Mouse (Mus musculus): ENCODE measurements around the gene Smim14. TPM values are rescaled to one million over a fixed set of nuclear protein-coding genes. Genes with fewer than 3 reads are reported as not detected.

Smim14 gene
- polyA plus RNA-seq, 1 experiment from 2014 or later: 108 TPM

- WGBS: 29% methylated on average over 7 of the region's 7 CpGs
- Histone ChIP-seq H3K4me1 (peaks cover 44% of the 10 kb centered on the region), H3K9me3 (no peaks in the 10 kb centered on the region), H3K9ac (no peak overlapping the region), H3K4me2 (no peak overlapping the region), H3K27me3 (no peaks in the 10 kb centered on the region), H3K36me3 (no peaks in the 10 kb centered on the region), H3K27ac (peak overlapping the region; percentile 94), H3K4me3 (no peak overlapping the region)
- ATAC-seq (ENCODE audit: borderline replicate concordance, extremely low read depth, low FRiP score, low TSS enrichment): peak; percentile 95
Observed at GRCm38 (mm10) chr5:65457086-65457827, 79.7 kb downstream of the Smim14 start.

- Histone ChIP-seq H3K9me3 (no peaks in the 10 kb centered on the region), H3K27ac (no peak overlapping the region), H3K4me1 (peaks cover 41% of the 10 kb centered on the region), H3K9ac (no peak overlapping the region), H3K4me2 (no peak overlapping the region), H3K36me3 (no peaks in the 10 kb centered on the region), H3K4me3 (no peak overlapping the region), H3K27me3 (no peaks in the 10 kb centered on the region)
- no peak for ATAC-seq (ENCODE audit: borderline replicate concordance, extremely low read depth, low FRiP score, low TSS enrichment)
- 25% methylated on average over 5 of the region's 5 CpGs for WGBS
Observed at GRCm38 (mm10) chr5:65454771-65455170, 82.2 kb downstream of the Smim14 start.

- Histone ChIP-seq H3K9ac (no peak overlapping the region), H3K4me3 (no peak overlapping the region), H3K27me3 (no peaks in the 10 kb centered on the region), H3K36me3 (0 out of 2 replicates have a peak, but pooled peaks cover 3% of the 10 kb centered on the region), H3K27ac (no peak overlapping the region), H3K9me3 (no peaks in the 10 kb centered on the region), H3K4me2 (no peak overlapping the region), H3K4me1 (0 out of 2 replicates have a peak, but pooled peaks cover 3% of the 10 kb centered on the region)
- ATAC-seq (ENCODE audit: borderline replicate concordance, extremely low read depth, low FRiP score, low TSS enrichment): no peak
- WGBS: 60% methylated on average over 4 of the region's 4 CpGs
Observed at GRCm38 (mm10) chr5:65448941-65449340, 88.0 kb downstream of the Smim14 start.

GRCm38 (mm10) chr5:65447826-65448225 is 89.2 kb downstream of the Smim14 start:
- H3K9me3 ChIP-seq: no peaks in the 10 kb centered on the region
- H3K4me1 ChIP-seq: 0 out of 2 replicates have a peak, but pooled peaks cover 3% of the 10 kb centered on the region
- ATAC-seq (ENCODE audit: borderline replicate concordance, extremely low read depth, low FRiP score, low TSS enrichment): no peak
- no peak overlapping the region for H3K9ac ChIP-seq
- H3K4me2 ChIP-seq: no peak overlapping the region
- H3K27ac ChIP-seq: no peak overlapping the region
- H3K27me3 ChIP-seq: no peaks in the 10 kb centered on the region
- 77% methylated on average over 2 of the region's 2 CpGs for WGBS
- 0 out of 2 replicates have a peak, but pooled peaks cover 3% of the 10 kb centered on the region for H3K36me3 ChIP-seq
- H3K4me3 ChIP-seq: no peak overlapping the region

- H3K9me3 ChIP-seq: no peaks in the 10 kb centered on the region
- no peaks in the 10 kb centered on the region for H3K27me3 ChIP-seq
- no peak overlapping the region for H3K9ac ChIP-seq
- ATAC-seq (ENCODE audit: borderline replicate concordance, extremely low read depth, low FRiP score, low TSS enrichment): no peak
- 0 out of 2 replicates have a peak, but pooled peaks cover 3% of the 10 kb centered on the region for H3K4me1 ChIP-seq
- no peak overlapping the region for H3K4me3 ChIP-seq
- 0 out of 2 replicates have a peak, but pooled peaks cover 3% of the 10 kb centered on the region for H3K36me3 ChIP-seq
- no peak overlapping the region for H3K4me2 ChIP-seq
- H3K27ac ChIP-seq: no peak overlapping the region
- 57% methylated on average over 2 of the region's 2 CpGs for WGBS
Observed at GRCm38 (mm10) chr5:65446756-65447155, 90.2 kb downstream of the Smim14 start.

GRCm38 (mm10) chr5:65444981-65445380 is 92.0 kb downstream of the Smim14 start:
- ATAC-seq (ENCODE audit: borderline replicate concordance, extremely low read depth, low FRiP score, low TSS enrichment): no peak

GRCm38 (mm10) chr5:65438041-65438440 is 98.9 kb downstream of the Smim14 start:
- Histone ChIP-seq H3K36me3 (no peaks in the 10 kb centered on the region), H3K4me1 (peaks cover 13% of the 10 kb centered on the region), H3K27ac (no peak overlapping the region), H3K27me3 (no peaks in the 10 kb centered on the region), H3K4me3 (no peak overlapping the region), H3K4me2 (no peak overlapping the region), H3K9ac (no peak overlapping the region), H3K9me3 (no peaks in the 10 kb centered on the region)
- ATAC-seq (ENCODE audit: borderline replicate concordance, extremely low read depth, low FRiP score, low TSS enrichment): no peak

More at GRCm38 (mm10) chr5:65444981-65445380, 92.0 kb downstream of the Smim14 start:
- H3K4me2 ChIP-seq: no peak overlapping the region
- H3K27me3 ChIP-seq: no peaks in the 10 kb centered on the region
- no peak overlapping the region for H3K4me3 ChIP-seq
- H3K9me3 ChIP-seq: no peaks in the 10 kb centered on the region
- 0 out of 2 replicates have a peak, but pooled peaks cover 3% of the 10 kb centered on the region for H3K4me1 ChIP-seq
- H3K36me3 ChIP-seq: 0 out of 2 replicates have a peak, but pooled peaks cover 3% of the 10 kb centered on the region
- H3K27ac ChIP-seq: no peak overlapping the region
- WGBS: 37% methylated on average over 2 of the region's 6 CpGs
- H3K9ac ChIP-seq: no peak overlapping the region

GRCm38 (mm10) chr5:65435806-65436561 is 101.0 kb downstream of the Smim14 start, which contains the start of gene Ugdh:
Gene Ugdh (minus strand): TSS chr5:65435949.
- no peaks in the 10 kb centered on the region for H3K36me3 ChIP-seq
- H3K4me1 ChIP-seq: peaks cover 13% of the 10 kb centered on the region
- no peaks in the 10 kb centered on the region for H3K27me3 ChIP-seq
- peak within 1 kb of the TSS; percentile 94 for H3K27ac ChIP-seq
- H3K4me3 ChIP-seq: peak within 1 kb of the TSS; percentile 85
- under 1% methylated on average over 51 of the region's 51 CpGs for WGBS
- peak within 1 kb of the TSS; percentile 85 for H3K9ac ChIP-seq
- ATAC-seq (ENCODE audit: borderline replicate concordance, extremely low read depth, low FRiP score, low TSS enrichment): peak; percentile 99
- H3K4me2 ChIP-seq: peak within 1 kb of the TSS; percentile 81
- H3K9me3 ChIP-seq: no peaks in the 10 kb centered on the region

GRCm38 (mm10) chr5:65435363-65435805 is 101.6 kb downstream of the Smim14 start:
- WGBS: under 1% methylated on average over 43 of the region's 47 CpGs
- peak overlapping the region; percentile 85 for H3K4me3 ChIP-seq
- H3K27ac ChIP-seq: peak overlapping the region; percentile 90
- peak overlapping the region; percentile 85 for H3K9ac ChIP-seq
- H3K4me2 ChIP-seq: peak overlapping the region; percentile 81
- H3K9me3 ChIP-seq: no peaks in the 10 kb centered on the region
- ATAC-seq (ENCODE audit: borderline replicate concordance, extremely low read depth, low FRiP score, low TSS enrichment): no peak; the same call in 1 of the 2 replicates
- no peaks in the 10 kb centered on the region for H3K27me3 ChIP-seq
- no peaks in the 10 kb centered on the region for H3K36me3 ChIP-seq
- peaks cover 13% of the 10 kb centered on the region for H3K4me1 ChIP-seq

GRCm38 (mm10) chr5:65434471-65435362 is 102.3 kb downstream of the Smim14 start:
- Histone ChIP-seq H3K4me3 (peak overlapping the region; percentile 85), H3K36me3 (no peaks in the 10 kb centered on the region), H3K4me1 (peaks cover 13% of the 10 kb centered on the region), H3K4me2 (peak overlapping the region; percentile 81), H3K9ac (peak overlapping the region; percentile 85), H3K27me3 (no peaks in the 10 kb centered on the region), H3K27ac (peak overlapping the region; percentile 90), H3K9me3 (no peaks in the 10 kb centered on the region)
- 3% methylated on average over 15 of the region's 15 CpGs for WGBS
- ATAC-seq (ENCODE audit: borderline replicate concordance, extremely low read depth, low FRiP score, low TSS enrichment): no peak

- WGBS: 78% methylated on average over 5 of the region's 5 CpGs
- no peak for ATAC-seq (ENCODE audit: borderline replicate concordance, extremely low read depth, low FRiP score, low TSS enrichment)
- Histone ChIP-seq H3K9ac (no peak overlapping the region), H3K4me1 (peaks cover 6% of the 10 kb centered on the region; the same call in 1 of the 2 replicates), H3K27me3 (no peaks in the 10 kb centered on the region), H3K9me3 (no peaks in the 10 kb centered on the region), H3K27ac (no peak overlapping the region), H3K4me3 (no peak overlapping the region), H3K4me2 (no peak overlapping the region), H3K36me3 (peaks cover 16% of the 10 kb centered on the region)
Observed at GRCm38 (mm10) chr5:65429441-65429840, 107.5 kb downstream of the Smim14 start.

Data from lung, embryonic 15.5 days (tissue).